Mouse (Mus musculus): ENCODE measurements around the gene Pcp4.

DNA sequence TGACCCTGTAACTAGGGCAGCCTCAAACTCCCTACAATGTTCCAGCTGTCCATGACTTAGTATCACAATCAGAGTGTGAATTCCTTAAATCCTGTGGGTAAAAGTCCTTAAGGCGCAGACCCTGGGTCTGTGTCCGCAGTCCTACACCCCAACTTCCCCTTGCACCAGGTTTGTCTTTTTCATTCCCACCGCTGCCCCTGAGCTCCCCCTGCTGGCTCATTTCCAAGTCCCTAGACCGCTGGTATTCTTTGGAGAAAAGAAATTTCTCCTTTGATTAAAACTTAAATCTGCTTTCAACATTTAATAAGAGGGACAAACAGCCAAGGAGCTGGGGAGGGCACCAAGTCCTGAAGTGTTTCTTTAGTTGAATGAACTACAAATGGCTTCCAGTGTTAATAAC, 2.2 kb downstream of the Pcp4 start:
- TF ChIP-seq CTCF (IDR thresholded peaks at IDR 0.05; ENCODE audit: extremely low read depth, insufficient read depth, insufficient read length, insufficient replicate concordance) = peak; percentile 35; the same call in 1 of the 2 replicates
- TF ChIP-seq POLR2A (IDR thresholded peaks at IDR 0.05; ENCODE audit: low read depth, low read length) = no peak

Measured in spleen, adult 2 months (tissue).